Mouse (Mus musculus): ENCODE data around the gene Amn1. TPM values are rescaled to one million over a fixed set of nuclear protein-coding genes. Genes with fewer than 3 reads are reported as not detected.
"Not testable (repeated sequence)": the region's sequence is repeated elsewhere in the genome, so short reads cannot be mapped to it uniquely, and the experiment has no call there.

The Amn1 gene
- polyA plus RNA-seq, 1 experiment from 2014 or later, result 26.0 TPM

GRCm38 (mm10) chr6:149197116-149197515, 8.6 kb upstream of the Amn1 start:
- H3K4me2 ChIP-seq (replicated peaks; ENCODE audit: low read depth, low read length), result no peak overlapping the region
- H3K9ac ChIP-seq (replicated peaks; ENCODE audit: low read depth), result no peak overlapping the region
- H3K27ac ChIP-seq (ENCODE audit: low read length), result no peak overlapping the region
- DNase-seq (ENCODE audit: low spot score) (peak; percentile 37), ATAC-seq (peak; percentile 34; the same call in 1 of the 2 replicates)
- no peaks in the 10 kb centered on the region for H3K27me3 ChIP-seq (replicated peaks; ENCODE audit: insufficient read depth, low read length)
- H3K36me3 ChIP-seq (ENCODE audit: insufficient read depth, low read length), result no peaks in the 10 kb centered on the region
- 36% methylated on average over 3 of the region's 3 CpGs for WGBS
- no peaks in the 10 kb centered on the region for H3K9me3 ChIP-seq (ENCODE audit: low read length)
- no peak overlapping the region for H3K4me3 ChIP-seq (ENCODE audit: low read depth, low read length)
- peaks cover 4% of the 10 kb centered on the region; the same call in 1 of the 2 replicates for H3K4me1 ChIP-seq (ENCODE audit: insufficient read depth, low read depth, low read length)
- TF ChIP-seq EP300 (IDR thresholded peaks at IDR 0.05) (no peak), CTCF (IDR thresholded peaks at IDR 0.05) (no peak)

- peaks cover 4% of the 10 kb centered on the region; the same call in 1 of the 2 replicates for H3K4me1 ChIP-seq (ENCODE audit: insufficient read depth, low read depth, low read length)
- H3K4me2 ChIP-seq (replicated peaks; ENCODE audit: low read depth, low read length), result no peak overlapping the region
- TF ChIP-seq CTCF (IDR thresholded peaks at IDR 0.05), result no peak
- peak; percentile 89 for TF ChIP-seq EP300 (IDR thresholded peaks at IDR 0.05)
- DNase-seq (ENCODE audit: low spot score) (peak; percentile 86), ATAC-seq (peak; percentile 12)
- no peak overlapping the region for H3K4me3 ChIP-seq (ENCODE audit: low read depth, low read length)
- no peaks in the 10 kb centered on the region for H3K27me3 ChIP-seq (replicated peaks; ENCODE audit: insufficient read depth, low read length)
- H3K9ac ChIP-seq (replicated peaks; ENCODE audit: low read depth), result no peak overlapping the region
- H3K27ac ChIP-seq (ENCODE audit: low read length), result no peak overlapping the region
- H3K36me3 ChIP-seq (ENCODE audit: insufficient read depth, low read length), result no peaks in the 10 kb centered on the region
- WGBS, result 38% methylated on average over 5 of the region's 5 CpGs
- no peaks in the 10 kb centered on the region for H3K9me3 ChIP-seq (ENCODE audit: low read length)
These were observed 4.9 kb upstream of the Amn1 start for GRCm38 (mm10) chr6:149193276-149193905.

- not testable (repeated sequence) for H3K9me3 ChIP-seq (ENCODE audit: low read length); H3K4me3 ChIP-seq (ENCODE audit: low read depth, low read length); H3K4me2 ChIP-seq (replicated peaks; ENCODE audit: low read depth, low read length); H3K4me1 ChIP-seq (ENCODE audit: insufficient read depth, low read depth, low read length); H3K9ac ChIP-seq (replicated peaks; ENCODE audit: low read depth); H3K27ac ChIP-seq (ENCODE audit: low read length); H3K27me3 ChIP-seq (replicated peaks; ENCODE audit: insufficient read depth, low read length); H3K36me3 ChIP-seq (ENCODE audit: insufficient read depth, low read length); DNase-seq (ENCODE audit: low spot score); ATAC-seq
- 81% methylated on average over 5 of the region's 5 CpGs for WGBS
These were observed 3.4 kb upstream of the Amn1 start for GRCm38 (mm10) chr6:149191951-149192350.

GRCm38 (mm10) chr6:149189340-149189922, 919 bp upstream of the Amn1 start:
- H3K4me3 ChIP-seq (ENCODE audit: low read depth, low read length), result no peak overlapping the region

GRCm38 (mm10) chr6:149188925-149189257, 379 bp upstream of the Amn1 start:
- Histone ChIP-seq H3K4me1 (ENCODE audit: insufficient read depth, low read depth, low read length) (peaks cover 9% of the 10 kb centered on the region; the same call in 1 of the 2 replicates), H3K36me3 (ENCODE audit: insufficient read depth, low read length) (no peaks in the 10 kb centered on the region), H3K4me3 (ENCODE audit: low read depth, low read length) (peak overlapping the region; percentile 75; the same call in 1 of the 2 replicates), H3K4me2 (replicated peaks; ENCODE audit: low read depth, low read length) (peak overlapping the region; percentile 63), H3K9ac (replicated peaks; ENCODE audit: low read depth) (no peak overlapping the region), H3K27ac (ENCODE audit: low read length) (peak overlapping the region; percentile 97), H3K9me3 (ENCODE audit: low read length) (no peaks in the 10 kb centered on the region), H3K27me3 (replicated peaks; ENCODE audit: insufficient read depth, low read length) (no peaks in the 10 kb centered on the region)
- no peak for DNase-seq (ENCODE audit: low spot score)
- TF ChIP-seq EP300 (IDR thresholded peaks at IDR 0.05), result no peak
- no peak for TF ChIP-seq CTCF (IDR thresholded peaks at IDR 0.05)
- peak; percentile 28 for ATAC-seq
- WGBS, result 33% methylated on average over 8 of the region's 8 CpGs

More at GRCm38 (mm10) chr6:149189340-149189922, 919 bp upstream of the Amn1 start:
- Histone ChIP-seq H3K27me3 (replicated peaks; ENCODE audit: insufficient read depth, low read length) (no peaks in the 10 kb centered on the region), H3K27ac (ENCODE audit: low read length) (no peak overlapping the region), H3K9ac (replicated peaks; ENCODE audit: low read depth) (no peak overlapping the region), H3K4me1 (ENCODE audit: insufficient read depth, low read depth, low read length) (peaks cover 9% of the 10 kb centered on the region; the same call in 1 of the 2 replicates), H3K36me3 (ENCODE audit: insufficient read depth, low read length) (no peaks in the 10 kb centered on the region), H3K4me2 (replicated peaks; ENCODE audit: low read depth, low read length) (no peak overlapping the region), H3K9me3 (ENCODE audit: low read length) (no peaks in the 10 kb centered on the region)
- 92% methylated on average over 16 of the region's 16 CpGs for WGBS
- DNase-seq (ENCODE audit: low spot score), result no peak
- TF ChIP-seq EP300 (IDR thresholded peaks at IDR 0.05) (no peak), CTCF (IDR thresholded peaks at IDR 0.05) (no peak)
- no peak for ATAC-seq

- 74% methylated on average over 1 of the region's 1 CpGs for WGBS
- H3K9ac ChIP-seq (replicated peaks; ENCODE audit: low read depth), result no peak overlapping the region
- peak overlapping the region; percentile 63 for H3K4me2 ChIP-seq (replicated peaks; ENCODE audit: low read depth, low read length)
- no peak for TF ChIP-seq CTCF (IDR thresholded peaks at IDR 0.05)
- no peak for TF ChIP-seq EP300 (IDR thresholded peaks at IDR 0.05)
- peaks cover 6% of the 10 kb centered on the region; the same call in 1 of the 2 replicates for H3K36me3 ChIP-seq (ENCODE audit: insufficient read depth, low read length)
- H3K4me3 ChIP-seq (ENCODE audit: low read depth, low read length), result peak overlapping the region; percentile 75
- no peaks in the 10 kb centered on the region for H3K9me3 ChIP-seq (ENCODE audit: low read length)
- no peak for ATAC-seq
- no peaks in the 10 kb centered on the region for H3K27me3 ChIP-seq (replicated peaks; ENCODE audit: insufficient read depth, low read length)
- H3K27ac ChIP-seq (ENCODE audit: low read length), result no peak overlapping the region; the same call in 1 of the 2 replicates
- no peak for DNase-seq (ENCODE audit: low spot score)
- peaks cover 5% of the 10 kb centered on the region; the same call in 1 of the 2 replicates for H3K4me1 ChIP-seq (ENCODE audit: insufficient read depth, low read depth, low read length)
These were observed 1.1 kb downstream of the Amn1 start for GRCm38 (mm10) chr6:149187371-149187770.

All from lung, postnatal 0 days (tissue).